Mouse (Mus musculus) 416B (cell line): ENCODE data around the gene Ythdf1.

Experiments
- DNase-seq: peaks from one replicate; pipeline ENCODE4 v3.0.0; 2011; ENCODE audit warnings: low read depth

Gene Ythdf1

GRCm38 (mm10) chr2:180879365-180880067, 41.2 kb downstream of the Ythdf1 start:
- DNase-seq: no peak

- no peak for DNase-seq
Observed at GRCm38 (mm10) chr2:180870006-180870405, 50.7 kb downstream of the Ythdf1 start.

GRCm38 (mm10) chr2:180861561-180861960, 59.2 kb downstream of the Ythdf1 start:
- DNase-seq: no peak

GRCm38 (mm10) chr2:180857121-180857520, 63.6 kb downstream of the Ythdf1 start:
- no peak for DNase-seq

- no peak for DNase-seq
Observed at GRCm38 (mm10) chr2:180855005-180855544, 65.7 kb downstream of the Ythdf1 start.
